Mouse (Mus musculus) neural tube, embryonic 11.5 days (tissue): Measurements from ENCODE around the gene Ufsp2. TPM values are rescaled to one million over a fixed set of nuclear protein-coding genes. Genes with fewer than 3 reads are reported as not detected.

Experiments
- ATAC-seq: fragments of 200-750 bp; cut with Nextera tagmentation; 2 replicates; pipeline ENCODE4 v1.8.0; 2017; ENCODE audit warnings: moderate number of reproducible peaks, mild to moderate bottlenecking, moderate TSS enrichment, moderate library complexity; ENCODE audit not compliant: insufficient read depth, low FRiP score, low TSS enrichment
- DNase-seq: peaks from one replicate; pipeline ENCODE4 v3.0.0-alpha.2; 2015; ENCODE audit warnings: low spot score
- H3K27ac ChIP-seq: fragments of 300-500 bp; sonication (generic); 2 replicates; pipeline ENCODE4 v1.5.1; 2014; ENCODE audit warnings: low read depth, mild to moderate bottlenecking, low read length
- H3K27me3 ChIP-seq: fragments of 300-500 bp; sonication (generic); 2 replicates; pipeline ENCODE4 v1.6.1; 2014; ENCODE audit warnings: mild to moderate bottlenecking, low read length, mixed read lengths; ENCODE audit not compliant: control insufficient read depth, insufficient read depth
- H3K36me3 ChIP-seq: fragments of 300-500 bp; sonication (generic); 2 replicates; pipeline ENCODE4 v1.6.1; 2014; ENCODE audit warnings: mild to moderate bottlenecking, low read length, moderate library complexity, mixed read lengths; ENCODE audit not compliant: control insufficient read depth, insufficient read depth
- H3K4me1 ChIP-seq: fragments of 300-500 bp; sonication (generic); 2 replicates; pipeline ENCODE4 v1.6.1; 2014; ENCODE audit warnings: low read length, mixed read lengths; ENCODE audit not compliant: control insufficient read depth, insufficient read depth
- H3K4me2 ChIP-seq: fragments of 300-500 bp; sonication (generic); 2 replicates; pipeline ENCODE4 v1.6.1; 2014; ENCODE audit warnings: low read depth, mild to moderate bottlenecking, moderate library complexity
- H3K4me3 ChIP-seq: fragments of 300-500 bp; sonication (generic); 2 replicates; pipeline ENCODE4 v1.5.1; 2014; ENCODE audit warnings: low read depth, low read length
- H3K9ac ChIP-seq: fragments of 300-500 bp; sonication (generic); 2 replicates; pipeline ENCODE4 v1.6.1; 2014; ENCODE audit warnings: mild to moderate bottlenecking, low read length
- H3K9me3 ChIP-seq: fragments of 300-500 bp; sonication (generic); 2 replicates; pipeline ENCODE4 v1.6.1; 2016; ENCODE audit warnings: low read length; ENCODE audit not compliant: control insufficient read depth
- whole genome bisulfite sequencing: fragments of 180-500 bp; shearing (Covaris S2); extraction: QIAGEN DNeasy Blood & Tissue Kit; methylation state at CpG from one replicate; pipeline ENCODE4 v1.1.7; 2014; 5-methylcytosine and 5-hydroxymethylcytosine counted together
- polyA plus RNA-seq: library from polyadenylated mRNA; unstranded; fragments of >200 nt; fragmentation: Nextera tagmentation; extraction: Ambion mirVana; gene quantifications from 2 replicates; pipeline ENCODE4 v1.2.1, GENCODE M21; 2014

Gene Ufsp2
- polyA plus RNA-seq, 1 experiment from 2014 or later, result 55.7 TPM

- Histone ChIP-seq H3K27me3 (no peaks in the 10 kb centered on the region), H3K27ac (no peak within 1 kb of the TSS), H3K9ac (no peak within 1 kb of the TSS), H3K4me3 (no peak within 1 kb of the TSS), H3K4me2 (no peak within 1 kb of the TSS), H3K4me1 (no peaks in the 10 kb centered on the region), H3K36me3 (no peaks in the 10 kb centered on the region), H3K9me3 (no peaks in the 10 kb centered on the region)
- WGBS, result 78% methylated on average over 4 of the region's 4 CpGs
- ATAC-seq, result no peak
- DNase-seq, result no peak
These were observed 30.3 kb downstream of the Ufsp2 start, which contains the start of gene Ankrd37 for GRCm38 (mm10) chr8:46005596-46005995. TSS of gene Ankrd37 (minus strand) at chr8:46005707.

- Histone ChIP-seq H3K4me3 (no peak overlapping the region), H3K36me3 (no peaks in the 10 kb centered on the region), H3K27me3 (no peaks in the 10 kb centered on the region), H3K4me1 (no peaks in the 10 kb centered on the region), H3K9me3 (no peaks in the 10 kb centered on the region), H3K4me2 (no peak overlapping the region), H3K9ac (no peak overlapping the region), H3K27ac (no peak overlapping the region)
- ATAC-seq (no peak), DNase-seq (no peak)
- 50% methylated on average over 3 of the region's 3 CpGs for WGBS
These were observed 31.8 kb downstream of the Ufsp2 start for GRCm38 (mm10) chr8:46007050-46007672.

DNA sequence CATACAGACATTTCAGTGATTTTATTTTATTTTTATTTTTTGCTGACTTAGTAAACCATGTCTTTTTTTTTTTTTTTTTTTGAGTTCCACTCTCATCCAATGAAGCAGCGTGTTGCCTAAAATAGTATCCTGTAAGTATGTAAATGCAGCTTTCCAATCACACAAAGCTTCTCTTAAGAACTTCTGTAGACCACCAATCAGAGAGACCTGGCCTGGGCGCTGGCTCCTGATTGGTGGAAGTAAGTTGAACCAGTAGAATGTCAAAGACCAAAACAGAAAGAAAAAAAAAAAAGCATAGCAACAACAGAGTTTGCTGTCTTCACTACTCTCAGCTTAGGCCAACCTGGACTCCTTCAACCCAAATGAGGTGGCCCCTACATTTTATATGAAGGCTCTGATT lies 35.0 kb downstream of the Ufsp2 start:
- Histone ChIP-seq H3K4me2 (peak overlapping the region; percentile 25), H3K4me1 (no peaks in the 10 kb centered on the region), H3K36me3 (no peaks in the 10 kb centered on the region), H3K4me3 (no peak overlapping the region), H3K27ac (no peak overlapping the region), H3K9ac (no peak overlapping the region), H3K9me3 (no peaks in the 10 kb centered on the region), H3K27me3 (no peaks in the 10 kb centered on the region)
- WGBS, result 52% methylated on average over 2 of the region's 2 CpGs
- DNase-seq (no peak), ATAC-seq (no peak)

GRCm38 (mm10) chr8:46010746-46011680 lies 35.7 kb downstream of the Ufsp2 start:
- Histone ChIP-seq H3K27ac (no peak overlapping the region), H3K4me2 (peak overlapping the region; percentile 25), H3K36me3 (no peaks in the 10 kb centered on the region), H3K4me3 (no peak overlapping the region), H3K9me3 (no peaks in the 10 kb centered on the region), H3K4me1 (no peaks in the 10 kb centered on the region), H3K27me3 (no peaks in the 10 kb centered on the region), H3K9ac (no peak overlapping the region)
- DNase-seq (peak; percentile 44), ATAC-seq (no peak)
- WGBS, result 19% methylated on average over 17 of the region's 17 CpGs

GRCm38 (mm10) chr8:46022203-46022602 lies 46.9 kb downstream of the Ufsp2 start:
- no peak for ATAC-seq
- H3K4me3 ChIP-seq, result no peak overlapping the region
- no peaks in the 10 kb centered on the region for H3K36me3 ChIP-seq
- H3K4me1 ChIP-seq, result no peaks in the 10 kb centered on the region
- H3K27me3 ChIP-seq, result no peaks in the 10 kb centered on the region
- no peak overlapping the region for H3K27ac ChIP-seq
- H3K4me2 ChIP-seq, result no peak overlapping the region
- WGBS, result 83% methylated on average over 9 of the region's 9 CpGs
- H3K9ac ChIP-seq, result no peak overlapping the region
- H3K9me3 ChIP-seq, result no peaks in the 10 kb centered on the region
- DNase-seq, result no peak

DNA sequence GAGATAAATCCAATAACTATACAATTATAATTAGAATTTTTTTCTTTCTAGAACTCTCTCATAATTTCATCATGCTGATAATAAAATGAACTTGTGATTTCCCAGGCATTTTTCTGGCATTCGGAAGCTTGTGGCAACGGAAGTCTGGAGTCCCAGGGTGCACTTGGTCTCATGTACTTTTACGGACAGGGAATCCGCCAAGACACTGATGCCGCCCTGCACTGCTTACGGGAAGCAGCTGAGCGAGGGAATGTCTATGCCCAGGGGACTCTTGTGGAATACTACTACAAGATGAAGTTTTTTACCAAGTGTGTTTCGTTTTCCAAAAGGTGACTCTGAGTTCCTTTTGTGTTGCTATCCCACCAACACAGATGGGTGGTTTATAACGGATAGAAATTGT lies 47.4 kb downstream of the Ufsp2 start:
- no peak for DNase-seq
- WGBS, result 95% methylated on average over 9 of the region's 9 CpGs

GRCm38 (mm10) chr8:46024392-46024791 lies 49.1 kb downstream of the Ufsp2 start:
- 49% methylated on average over 4 of the region's 4 CpGs for WGBS
- no peak for DNase-seq
- no peak for ATAC-seq

More for the DNA sequence above, 47.4 kb downstream of the Ufsp2 start:
- Histone ChIP-seq H3K4me2 (no peak overlapping the region), H3K9ac (no peak overlapping the region), H3K36me3 (no peaks in the 10 kb centered on the region), H3K4me3 (no peak overlapping the region), H3K9me3 (no peaks in the 10 kb centered on the region), H3K27ac (no peak overlapping the region), H3K4me1 (no peaks in the 10 kb centered on the region), H3K27me3 (no peaks in the 10 kb centered on the region)
- ATAC-seq, result no peak

DNA sequence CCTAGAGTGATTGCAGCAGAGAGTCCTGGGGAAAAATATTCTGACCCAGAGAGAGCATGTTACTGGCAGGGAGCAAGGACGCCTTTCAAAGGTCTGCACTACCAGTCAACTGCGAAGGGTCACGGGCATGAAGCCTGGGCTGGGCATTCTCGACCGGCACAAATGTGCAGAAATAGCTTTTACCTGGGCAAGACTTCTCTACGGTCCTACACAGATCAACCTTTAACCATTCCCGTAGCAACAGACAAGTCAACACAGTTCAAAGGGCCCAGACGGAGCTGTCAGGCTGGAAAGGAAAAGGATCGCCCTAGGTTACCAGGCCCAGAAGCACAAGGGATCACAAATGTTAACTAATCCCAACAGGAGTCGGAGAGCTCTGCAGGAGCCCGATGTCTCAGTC lies 60.9 kb downstream of the Ufsp2 start:
- WGBS, result 72% methylated on average over 11 of the region's 11 CpGs
- H3K27ac ChIP-seq, result no peak overlapping the region
- no peak overlapping the region for H3K4me3 ChIP-seq
- H3K27me3 ChIP-seq, result no peaks in the 10 kb centered on the region
- H3K9me3 ChIP-seq, result no peaks in the 10 kb centered on the region
- ATAC-seq (no peak), DNase-seq (no peak)
- H3K9ac ChIP-seq, result no peak overlapping the region
- no peaks in the 10 kb centered on the region for H3K36me3 ChIP-seq
- H3K4me2 ChIP-seq, result no peak overlapping the region
- no peaks in the 10 kb centered on the region for H3K4me1 ChIP-seq

More at GRCm38 (mm10) chr8:46024392-46024791, 49.1 kb downstream of the Ufsp2 start:
- Histone ChIP-seq H3K9ac (no peak overlapping the region), H3K36me3 (no peaks in the 10 kb centered on the region), H3K27me3 (no peaks in the 10 kb centered on the region), H3K4me1 (no peaks in the 10 kb centered on the region), H3K27ac (no peak overlapping the region), H3K9me3 (no peaks in the 10 kb centered on the region), H3K4me3 (no peak overlapping the region), H3K4me2 (no peak overlapping the region)
